19 mouse cellular contexts compared by ENCODE assay signal in genomic region chr14:16044466-16044865, GRCm38 (mm10).
DNase-seq lines count a peak whose midpoint lies in the region; ATAC-seq and TF ChIP-seq lines count a peak whose summit lies in the region.
"Had no signal": no experiment of that assay in that cellular context is flagged by ENCODE, and none has a peak within 500 bp of the region (broad histone marks: within the 10 kb centered on the region; RNA-seq: fewer than 3 reads in every experiment).

No protein-coding gene starts in this region.

- no peak overlapping the region for H3K9ac ChIP-seq in forebrain, embryonic 15.5 days (replicated peaks)
- H3K9ac ChIP-seq: embryonic facial prominence, embryonic 13.5 days; forebrain, embryonic 13.5 days; heart, embryonic 12.5 days; hindbrain, embryonic 15.5 days had no signal

- DNase-seq in cerebellum, postnatal 10 days: peak; percentile 7
- no peak for DNase-seq in cerebellum, adult 8-10 months
- DNase-seq in thymus, postnatal 0 days (ENCODE audit: low spot score): peak; percentile 6
- DNase-seq in thymus, postnatal 4 days: no peak
- DNase-seq in ES-CJ7 (ENCODE audit: low read depth, low spot score) (peak; percentile 68), ZHBTc4 (ENCODE audit: low read depth, low spot score) (peak; percentile 53)
- DNase-seq in layer of hippocampus, adult 2 months (ENCODE audit: low spot score in 2 of 2): no peak
- DNase-seq: adrenal gland, adult 2 months; adrenal gland, postnatal 25 days; gastrocnemius, adult 2 months; gastrocnemius, postnatal 25 days had no signal

- H3K4me2 ChIP-seq in forebrain, embryonic 15.5 days (replicated peaks): no peak overlapping the region
- H3K4me2 ChIP-seq: embryonic facial prominence, embryonic 13.5 days; forebrain, embryonic 13.5 days; heart, embryonic 12.5 days; hindbrain, embryonic 15.5 days had no signal

- no peak for ATAC-seq in forebrain, embryonic 15.5 days (replicated peaks)
- ATAC-seq: forebrain, embryonic 13.5 days; inflammation-experienced regulatory T-cells, adult 6 months; intestine, postnatal 0 days had no signal

- no peaks in the 10 kb centered on the region for H3K27me3 ChIP-seq in forebrain, embryonic 15.5 days
- H3K27me3 ChIP-seq: embryonic facial prominence, embryonic 13.5 days; forebrain, embryonic 13.5 days; heart, embryonic 12.5 days; hindbrain, embryonic 15.5 days had no signal

- no peaks in the 10 kb centered on the region for H3K4me1 ChIP-seq in forebrain, embryonic 15.5 days
- H3K4me1 ChIP-seq: embryonic facial prominence, embryonic 13.5 days; forebrain, embryonic 13.5 days; heart, embryonic 12.5 days; hindbrain, embryonic 10.5 days; hindbrain, embryonic 15.5 days had no signal

- no peak overlapping the region for H3K27ac ChIP-seq in layer of hippocampus, adult 2 months
- H3K27ac ChIP-seq in forebrain, embryonic 15.5 days (replicated peaks): no peak overlapping the region
- H3K27ac ChIP-seq: embryonic facial prominence, embryonic 13.5 days; forebrain, embryonic 13.5 days; gastrocnemius, adult 2 months; hindbrain, embryonic 10.5 days; hindbrain, embryonic 15.5 days had no signal

- no peak overlapping the region for H3K4me3 ChIP-seq in layer of hippocampus, adult 2 months
- no peak overlapping the region for H3K4me3 ChIP-seq in forebrain, embryonic 15.5 days
- H3K4me3 ChIP-seq: embryonic facial prominence, embryonic 13.5 days; forebrain, embryonic 13.5 days; gastrocnemius, adult 2 months; heart, embryonic 12.5 days; hindbrain, embryonic 10.5 days; hindbrain, embryonic 15.5 days had no signal

- no peak for TF ChIP-seq CTCF in layer of hippocampus, adult 2 months (conservative IDR thresholded peaks at IDR 0.05)

- H3K9me3 ChIP-seq in forebrain, embryonic 15.5 days: no peaks in the 10 kb centered on the region
- H3K9me3 ChIP-seq: embryonic facial prominence, embryonic 13.5 days; forebrain, embryonic 13.5 days; heart, embryonic 12.5 days; hindbrain, embryonic 10.5 days; hindbrain, embryonic 15.5 days had no signal

- no peaks in the 10 kb centered on the region for H3K36me3 ChIP-seq in forebrain, embryonic 15.5 days
- H3K36me3 ChIP-seq: embryonic facial prominence, embryonic 13.5 days; heart, embryonic 12.5 days; hindbrain, embryonic 10.5 days; hindbrain, embryonic 15.5 days had no signal

Comparison
In these comparisons a context has a peak if more than half of its experiments do, and no peak if none do; other contexts are left out.
1. DNase-seq: peak in cerebellum, postnatal 10 days (2 of 2), thymus, postnatal 0 days (single experiment), ES-CJ7 (single experiment) and ZHBTc4 (single experiment); none in cerebellum, adult 8-10 months (single experiment), thymus, postnatal 4 days (single experiment) and layer of hippocampus, adult 2 months (0 of 2).